Mouse (Mus musculus): ENCODE results near the gene Gpd1l. TPM values are rescaled to one million over a fixed set of nuclear protein-coding genes. Genes with fewer than 3 reads are reported as not detected.

The Gpd1l gene
- polyA plus RNA-seq, 1 experiment from 2014 or later, result 22.9 TPM

- Histone ChIP-seq H3K4me3 (ENCODE audit: low read length) (peak overlapping the region; percentile 77), H3K4me1 (ENCODE audit: insufficient read depth, low read length) (peaks cover 10% of the 10 kb centered on the region), H3K27me3 (ENCODE audit: insufficient read depth, low read length) (no peaks in the 10 kb centered on the region), H3K27ac (ENCODE audit: low read length) (no peak overlapping the region), H3K9ac (replicated peaks; ENCODE audit: low read length) (peak overlapping the region; percentile 80), H3K4me2 (replicated peaks; ENCODE audit: low read depth, low read length) (peak overlapping the region; percentile 97), H3K36me3 (ENCODE audit: insufficient read depth, low read length) (no peaks in the 10 kb centered on the region), H3K9me3 (ENCODE audit: low read length) (no peaks in the 10 kb centered on the region)
- ATAC-seq (ENCODE audit: low FRiP score, low TSS enrichment), result no peak
- WGBS, result 16% methylated on average over 13 of the region's 13 CpGs
These were observed 1.2 kb downstream of the Gpd1l start for GRCm38 (mm10) chr9:114932607-114933006.

GRCm38 (mm10) chr9:114930464-114931090 lies 3.2 kb downstream of the Gpd1l start:
- H3K9me3 ChIP-seq (ENCODE audit: low read length), result no peaks in the 10 kb centered on the region
- WGBS, result 74% methylated on average over 9 of the region's 9 CpGs

GRCm38 (mm10) chr9:114925571-114925970 lies 8.2 kb downstream of the Gpd1l start:
- Histone ChIP-seq H3K4me1 (ENCODE audit: insufficient read depth, low read length) (peaks cover 24% of the 10 kb centered on the region), H3K9ac (replicated peaks; ENCODE audit: low read length) (no peak overlapping the region), H3K36me3 (ENCODE audit: insufficient read depth, low read length) (no peaks in the 10 kb centered on the region), H3K27me3 (ENCODE audit: insufficient read depth, low read length) (no peaks in the 10 kb centered on the region), H3K27ac (ENCODE audit: low read length) (no peak overlapping the region), H3K9me3 (ENCODE audit: low read length) (no peaks in the 10 kb centered on the region), H3K4me3 (ENCODE audit: low read length) (no peak overlapping the region), H3K4me2 (replicated peaks; ENCODE audit: low read depth, low read length) (0 out of 2 replicates have a peak overlapping the region, but pooled peaks have one; percentile 6)
- ATAC-seq (ENCODE audit: low FRiP score, low TSS enrichment), result no peak
- 76% methylated on average over 5 of the region's 5 CpGs for WGBS

More at GRCm38 (mm10) chr9:114930464-114931090, 3.2 kb downstream of the Gpd1l start:
- ATAC-seq (ENCODE audit: low FRiP score, low TSS enrichment), result no peak
- Histone ChIP-seq H3K36me3 (ENCODE audit: insufficient read depth, low read length) (no peaks in the 10 kb centered on the region), H3K4me1 (ENCODE audit: insufficient read depth, low read length) (peaks cover 16% of the 10 kb centered on the region), H3K27ac (ENCODE audit: low read length) (no peak overlapping the region), H3K9ac (replicated peaks; ENCODE audit: low read length) (no peak overlapping the region), H3K4me2 (replicated peaks; ENCODE audit: low read depth, low read length) (no peak overlapping the region), H3K27me3 (ENCODE audit: insufficient read depth, low read length) (no peaks in the 10 kb centered on the region), H3K4me3 (ENCODE audit: low read length) (no peak overlapping the region)

GRCm38 (mm10) chr9:114925039-114925438 lies 8.7 kb downstream of the Gpd1l start:
- Histone ChIP-seq H3K9me3 (ENCODE audit: low read length) (no peaks in the 10 kb centered on the region), H3K4me2 (replicated peaks; ENCODE audit: low read depth, low read length) (no peak overlapping the region), H3K36me3 (ENCODE audit: insufficient read depth, low read length) (no peaks in the 10 kb centered on the region), H3K4me1 (ENCODE audit: insufficient read depth, low read length) (peaks cover 24% of the 10 kb centered on the region), H3K9ac (replicated peaks; ENCODE audit: low read length) (no peak overlapping the region), H3K4me3 (ENCODE audit: low read length) (no peak overlapping the region), H3K27ac (ENCODE audit: low read length) (no peak overlapping the region), H3K27me3 (ENCODE audit: insufficient read depth, low read length) (no peaks in the 10 kb centered on the region)
- 74% methylated on average over 10 of the region's 10 CpGs for WGBS
- no peak for ATAC-seq (ENCODE audit: low FRiP score, low TSS enrichment)

- H3K36me3 ChIP-seq (ENCODE audit: insufficient read depth, low read length), result no peaks in the 10 kb centered on the region
- H3K27me3 ChIP-seq (ENCODE audit: insufficient read depth, low read length), result no peaks in the 10 kb centered on the region
- no peak for ATAC-seq (ENCODE audit: low FRiP score, low TSS enrichment)
- no peak overlapping the region for H3K4me2 ChIP-seq (replicated peaks; ENCODE audit: low read depth, low read length)
- H3K27ac ChIP-seq (ENCODE audit: low read length), result no peak overlapping the region
- peaks cover 24% of the 10 kb centered on the region for H3K4me1 ChIP-seq (ENCODE audit: insufficient read depth, low read length)
- 39% methylated on average over 5 of the region's 5 CpGs for WGBS
- no peak overlapping the region for H3K9ac ChIP-seq (replicated peaks; ENCODE audit: low read length)
- H3K4me3 ChIP-seq (ENCODE audit: low read length), result no peak overlapping the region
- no peaks in the 10 kb centered on the region for H3K9me3 ChIP-seq (ENCODE audit: low read length)
These were observed 9.3 kb downstream of the Gpd1l start for GRCm38 (mm10) chr9:114924511-114924910.

GRCm38 (mm10) chr9:114922209-114922608 lies 11.6 kb downstream of the Gpd1l start:
- ATAC-seq (ENCODE audit: low FRiP score, low TSS enrichment), result no peak
- WGBS, result 59% methylated on average over 5 of the region's 5 CpGs
- Histone ChIP-seq H3K4me2 (replicated peaks; ENCODE audit: low read depth, low read length) (no peak overlapping the region), H3K27me3 (ENCODE audit: insufficient read depth, low read length) (no peaks in the 10 kb centered on the region), H3K4me3 (ENCODE audit: low read length) (no peak overlapping the region), H3K9me3 (ENCODE audit: low read length) (no peaks in the 10 kb centered on the region), H3K27ac (ENCODE audit: low read length) (no peak overlapping the region), H3K9ac (replicated peaks; ENCODE audit: low read length) (no peak overlapping the region), H3K4me1 (ENCODE audit: insufficient read depth, low read length) (peaks cover 24% of the 10 kb centered on the region), H3K36me3 (ENCODE audit: insufficient read depth, low read length) (0 out of 2 replicates have a peak, but pooled peaks cover 11% of the 10 kb centered on the region)

GRCm38 (mm10) chr9:114921352-114922081 lies 12.3 kb downstream of the Gpd1l start:
- H3K4me2 ChIP-seq (replicated peaks; ENCODE audit: low read depth, low read length), result no peak overlapping the region
- H3K4me1 ChIP-seq (ENCODE audit: insufficient read depth, low read length), result peaks cover 24% of the 10 kb centered on the region
- 0 out of 2 replicates have a peak, but pooled peaks cover 11% of the 10 kb centered on the region for H3K36me3 ChIP-seq (ENCODE audit: insufficient read depth, low read length)
- H3K27me3 ChIP-seq (ENCODE audit: insufficient read depth, low read length), result no peaks in the 10 kb centered on the region
- H3K9me3 ChIP-seq (ENCODE audit: low read length), result no peaks in the 10 kb centered on the region
- no peak overlapping the region for H3K27ac ChIP-seq (ENCODE audit: low read length)
- H3K4me3 ChIP-seq (ENCODE audit: low read length), result no peak overlapping the region
- no peak overlapping the region for H3K9ac ChIP-seq (replicated peaks; ENCODE audit: low read length)
- ATAC-seq (ENCODE audit: low FRiP score, low TSS enrichment), result no peak
- WGBS, result 88% methylated on average over 2 of the region's 2 CpGs

- Histone ChIP-seq H3K4me1 (ENCODE audit: insufficient read depth, low read length) (peaks cover 17% of the 10 kb centered on the region), H3K4me2 (replicated peaks; ENCODE audit: low read depth, low read length) (no peak overlapping the region), H3K36me3 (ENCODE audit: insufficient read depth, low read length) (0 out of 2 replicates have a peak, but pooled peaks cover 16% of the 10 kb centered on the region), H3K4me3 (ENCODE audit: low read length) (no peak overlapping the region), H3K9ac (replicated peaks; ENCODE audit: low read length) (no peak overlapping the region), H3K27me3 (ENCODE audit: insufficient read depth, low read length) (no peaks in the 10 kb centered on the region), H3K9me3 (ENCODE audit: low read length) (no peaks in the 10 kb centered on the region), H3K27ac (ENCODE audit: low read length) (no peak overlapping the region)
- no peak for ATAC-seq (ENCODE audit: low FRiP score, low TSS enrichment)
- WGBS, result 87% methylated on average over 9 of the region's 9 CpGs
These were observed 13.2 kb downstream of the Gpd1l start for GRCm38 (mm10) chr9:114920569-114920968.

- H3K36me3 ChIP-seq (ENCODE audit: insufficient read depth, low read length), result peaks cover 30% of the 10 kb centered on the region
- WGBS, result 40% methylated on average over 18 of the region's 18 CpGs
- peak; percentile 40; the same call in 1 of the 2 replicates for ATAC-seq (ENCODE audit: low FRiP score, low TSS enrichment)
- no peak overlapping the region for H3K4me3 ChIP-seq (ENCODE audit: low read length)
- no peaks in the 10 kb centered on the region for H3K9me3 ChIP-seq (ENCODE audit: low read length)
- no peak overlapping the region for H3K27ac ChIP-seq (ENCODE audit: low read length)
- no peak overlapping the region for H3K9ac ChIP-seq (replicated peaks; ENCODE audit: low read length)
- no peaks in the 10 kb centered on the region for H3K4me1 ChIP-seq (ENCODE audit: insufficient read depth, low read length)
- H3K4me2 ChIP-seq (replicated peaks; ENCODE audit: low read depth, low read length), result no peak overlapping the region
- H3K27me3 ChIP-seq (ENCODE audit: insufficient read depth, low read length), result no peaks in the 10 kb centered on the region
These were observed 20.8 kb downstream of the Gpd1l start for GRCm38 (mm10) chr9:114912680-114913649.
